Mouse (Mus musculus): Measurements from ENCODE around the gene Tomm22. TPM values are rescaled to one million over a fixed set of nuclear protein-coding genes. Genes with fewer than 3 reads are reported as not detected.
"Not testable (repeated sequence)": the region's sequence is repeated elsewhere in the genome, so short reads cannot be mapped to it uniquely, and the experiment has no call there.

Tomm22 gene
- polyA plus RNA-seq, 1 experiment: 129 TPM

DNA sequence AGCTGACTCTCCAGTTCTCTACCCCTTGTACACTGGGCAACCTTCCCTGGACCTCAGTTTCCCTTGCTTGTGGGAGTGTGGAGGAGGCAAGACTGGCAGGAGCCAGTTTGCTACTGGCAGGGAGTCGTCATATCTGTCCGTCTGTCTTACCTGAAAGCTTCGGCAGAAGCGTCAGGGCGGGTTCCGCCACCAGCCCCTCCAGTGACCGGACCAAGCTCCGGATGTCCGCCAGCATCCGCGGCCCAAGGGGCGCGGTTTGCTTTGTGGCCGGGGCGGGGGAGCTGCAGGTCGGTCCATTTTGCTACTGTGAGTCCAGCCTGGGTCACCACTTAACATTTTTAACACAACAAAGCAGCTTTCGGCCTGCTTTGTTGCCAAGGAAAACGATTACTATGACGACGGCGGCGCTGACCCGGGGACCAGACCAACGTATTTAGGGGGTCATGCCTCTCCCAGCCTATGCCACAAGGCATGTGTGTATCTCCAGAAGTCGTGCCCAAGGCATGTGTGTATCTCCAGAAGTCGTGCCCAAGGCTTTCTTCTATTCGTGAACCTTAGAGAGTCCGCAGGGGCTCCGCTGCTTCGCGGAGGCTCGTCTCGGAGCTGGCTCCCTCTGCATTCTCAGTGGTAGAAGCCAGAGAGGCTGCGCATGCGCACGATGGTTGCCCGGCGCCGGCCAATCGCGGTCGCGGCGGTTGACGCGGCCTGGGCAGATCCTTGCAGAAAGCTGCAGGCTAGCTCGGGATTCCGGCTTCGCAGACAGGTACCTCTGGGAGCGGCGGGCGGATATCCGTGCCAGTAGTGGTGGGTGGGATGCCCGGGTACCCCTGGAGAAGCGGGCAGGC, 11.9 kb upstream of the Tomm22 start, which contains the start of the genes Fam227a and Cby1:
Fam227a (minus strand) TSS at position 426 of the 845 bp plus-strand sequence.
Cby1 (plus strand) TSS at position 669 of the 845 bp plus-strand sequence.
- Histone ChIP-seq H3K4me1 (ENCODE audit: control insufficient read depth, insufficient read depth, low read length) (peaks cover 4% of the 10 kb centered on the region; the same call in 1 of the 2 replicates), H3K27ac (ENCODE audit: insufficient read depth, low read depth, low read length) (peak within 1 kb of the TSS; percentile 79), H3K4me3 (ENCODE audit: insufficient read depth, low read length) (peak within 1 kb of the TSS; percentile 67)
- no peak for TF ChIP-seq CTCF (IDR thresholded peaks at IDR 0.05; ENCODE audit: low read depth, low read length)
- 0 out of 2 replicates have a peak, but pooled peaks have one; percentile 20 for TF ChIP-seq POLR2A (IDR thresholded peaks at IDR 0.05; ENCODE audit: borderline replicate concordance, low read depth, low read length)

DNA sequence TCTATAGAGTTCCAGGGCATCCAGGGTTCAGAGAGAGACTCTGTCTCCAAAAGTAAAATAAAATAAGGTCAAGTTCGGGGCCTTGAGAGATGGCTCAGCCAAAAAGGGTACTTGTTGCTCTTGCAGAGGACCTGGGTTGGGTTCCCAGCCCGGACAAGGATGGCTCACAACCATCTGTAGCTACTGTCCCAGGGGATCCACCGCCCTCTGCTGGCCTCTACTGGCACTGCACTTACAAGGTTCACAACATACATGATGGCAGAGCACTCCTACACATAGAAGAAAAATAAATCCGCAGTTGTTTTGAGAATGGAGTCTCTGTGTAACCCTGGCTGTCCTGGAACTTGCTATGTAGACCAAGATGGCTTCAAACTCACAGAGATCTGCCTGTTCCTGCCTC, 8.8 kb upstream of the Tomm22 start:
- Histone ChIP-seq H3K27ac (ENCODE audit: insufficient read depth, low read depth, low read length) (no peak overlapping the region), H3K4me1 (ENCODE audit: control insufficient read depth, insufficient read depth, low read length) (peaks cover 4% of the 10 kb centered on the region; the same call in 1 of the 2 replicates), H3K4me3 (ENCODE audit: insufficient read depth, low read length) (no peak overlapping the region)
- TF ChIP-seq POLR2A (IDR thresholded peaks at IDR 0.05; ENCODE audit: borderline replicate concordance, low read depth, low read length) (no peak), CTCF (IDR thresholded peaks at IDR 0.05; ENCODE audit: low read depth, low read length) (peak; percentile 45)

DNA sequence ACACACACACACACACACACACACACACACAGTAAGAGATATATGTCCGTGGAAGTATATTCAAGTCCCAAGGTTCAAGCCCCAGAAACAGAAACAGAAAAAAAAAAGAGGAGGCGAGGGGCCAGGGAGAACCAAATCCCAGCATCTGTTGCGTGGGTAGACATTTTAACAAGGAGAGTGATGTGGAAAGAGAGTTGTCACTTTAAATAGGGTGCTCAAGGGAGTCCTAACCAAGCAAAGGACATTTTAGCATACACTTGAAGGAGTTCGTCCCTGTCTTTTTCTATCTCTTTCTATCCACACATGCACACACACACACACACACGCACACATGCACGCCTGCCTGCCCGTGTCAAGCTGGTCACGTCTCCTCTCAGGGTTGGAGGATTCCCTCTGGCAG, 6.0 kb upstream of the Tomm22 start:
- no peak overlapping the region for H3K27ac ChIP-seq (ENCODE audit: insufficient read depth, low read depth, low read length)
- peaks cover 2% of the 10 kb centered on the region for H3K4me1 ChIP-seq (ENCODE audit: control insufficient read depth, insufficient read depth, low read length)
- TF ChIP-seq CTCF (IDR thresholded peaks at IDR 0.05; ENCODE audit: low read depth, low read length) (no peak), POLR2A (IDR thresholded peaks at IDR 0.05; ENCODE audit: borderline replicate concordance, low read depth, low read length) (no peak)
- H3K4me3 ChIP-seq (ENCODE audit: insufficient read depth, low read length): no peak overlapping the region

DNA sequence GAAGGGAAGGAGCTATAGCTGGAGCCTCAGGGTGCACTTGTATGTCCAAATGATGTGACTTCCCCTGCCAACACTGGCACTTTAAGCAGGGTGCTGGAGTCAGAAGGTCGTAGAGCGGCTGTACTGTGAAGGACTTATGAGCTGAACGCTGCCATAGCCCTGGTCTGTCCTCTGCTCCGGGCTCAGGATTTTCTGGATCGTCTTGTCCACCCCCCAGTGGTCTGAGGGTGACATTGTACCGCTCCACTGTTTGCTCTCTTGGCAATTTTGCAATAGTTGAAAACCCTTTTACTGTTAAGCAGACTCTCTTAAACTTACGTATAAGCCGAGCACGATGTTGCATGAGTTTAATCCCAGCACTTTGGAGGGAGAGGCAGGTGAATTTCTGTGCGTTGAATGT, 1.5 kb upstream of the Tomm22 start:
- no peak overlapping the region for H3K27ac ChIP-seq (ENCODE audit: insufficient read depth, low read depth, low read length)
- TF ChIP-seq POLR2A (IDR thresholded peaks at IDR 0.05; ENCODE audit: borderline replicate concordance, low read depth, low read length): no peak
- no peak for TF ChIP-seq CTCF (IDR thresholded peaks at IDR 0.05; ENCODE audit: low read depth, low read length)

DNA sequence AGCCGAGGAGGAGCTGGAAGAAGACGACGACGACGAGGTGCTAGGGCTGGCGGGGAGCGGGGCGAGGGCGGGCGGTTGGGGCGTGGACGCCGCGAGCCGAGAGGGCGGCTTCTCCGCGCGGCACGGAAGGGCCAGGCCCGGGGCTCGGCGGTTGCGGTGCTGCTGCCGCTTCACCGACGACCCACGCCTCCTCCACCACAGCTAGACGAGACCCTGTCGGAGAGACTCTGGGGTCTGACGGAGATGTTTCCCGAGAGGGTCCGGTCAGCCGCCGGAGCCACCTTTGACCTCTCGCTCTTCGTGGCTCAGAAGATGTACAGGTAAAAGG, 275 bp downstream of the Tomm22 start:
- Histone ChIP-seq H3K4me1 (ENCODE audit: control insufficient read depth, insufficient read depth, low read length) (peaks cover 2% of the 10 kb centered on the region), H3K27ac (ENCODE audit: insufficient read depth, low read depth, low read length) (no peak overlapping the region), H3K4me3 (ENCODE audit: insufficient read depth, low read length) (peak overlapping the region; percentile 92)
- TF ChIP-seq POLR2A (IDR thresholded peaks at IDR 0.05; ENCODE audit: borderline replicate concordance, low read depth, low read length): no peak
- TF ChIP-seq CTCF (IDR thresholded peaks at IDR 0.05; ENCODE audit: low read depth, low read length): no peak

More for the DNA sequence above, 1.5 kb upstream of the Tomm22 start:
- no peak overlapping the region for H3K4me3 ChIP-seq (ENCODE audit: insufficient read depth, low read length)
- peaks cover 2% of the 10 kb centered on the region for H3K4me1 ChIP-seq (ENCODE audit: control insufficient read depth, insufficient read depth, low read length)

DNA sequence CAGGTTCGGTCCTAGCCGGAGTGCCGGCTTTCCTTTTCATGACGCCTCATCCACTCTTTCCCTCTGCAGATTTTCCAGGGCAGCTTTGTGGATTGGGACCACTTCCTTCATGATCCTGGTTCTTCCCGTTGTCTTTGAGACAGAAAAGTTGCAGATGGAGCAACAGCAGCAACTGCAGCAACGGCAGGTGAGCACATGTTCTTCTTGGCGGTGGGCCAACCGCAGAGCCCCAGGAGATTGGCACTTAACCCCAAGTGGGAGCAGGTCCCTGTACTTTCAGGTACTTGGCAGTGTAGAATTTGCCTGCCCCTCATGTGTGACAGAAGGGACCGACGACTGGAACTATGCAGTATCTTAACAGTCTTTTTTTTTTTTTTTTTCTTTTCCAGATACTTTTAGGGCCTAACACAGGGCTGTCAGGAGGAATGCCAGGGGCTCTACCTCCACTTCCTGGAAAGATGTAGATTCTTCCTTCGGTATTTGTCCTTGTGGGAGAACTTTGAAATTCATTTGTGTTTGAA, 1.2 kb downstream of the Tomm22 start:
- H3K4me1 ChIP-seq (ENCODE audit: control insufficient read depth, insufficient read depth, low read length); H3K27ac ChIP-seq (ENCODE audit: insufficient read depth, low read depth, low read length): not testable (repeated sequence)
- peak overlapping the region; percentile 92 for H3K4me3 ChIP-seq (ENCODE audit: insufficient read depth, low read length)

DNA sequence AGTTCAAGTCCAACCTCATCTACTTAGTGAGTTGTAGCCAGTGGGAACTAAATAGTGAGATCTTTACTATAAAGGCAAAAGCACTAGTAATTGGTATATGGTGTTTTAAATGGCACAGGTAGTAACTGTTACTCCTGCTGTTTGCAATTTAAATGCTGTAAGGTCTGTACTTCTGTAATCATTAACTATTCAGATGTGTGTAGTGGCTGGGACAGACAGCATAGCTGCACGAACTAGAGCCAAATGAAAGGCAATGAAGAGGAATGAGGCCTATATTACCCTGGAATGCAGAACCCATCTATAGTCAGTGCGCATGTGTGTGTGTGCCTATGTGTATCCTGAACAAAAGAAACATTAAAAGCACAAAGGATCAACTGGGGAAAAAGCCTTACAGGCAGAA, 7.3 kb downstream of the Tomm22 start:
- H3K4me1 ChIP-seq (ENCODE audit: control insufficient read depth, insufficient read depth, low read length): peaks cover 15% of the 10 kb centered on the region
- no peak overlapping the region for H3K27ac ChIP-seq (ENCODE audit: insufficient read depth, low read depth, low read length)
- TF ChIP-seq POLR2A (IDR thresholded peaks at IDR 0.05; ENCODE audit: borderline replicate concordance, low read depth, low read length): no peak
- TF ChIP-seq CTCF (IDR thresholded peaks at IDR 0.05; ENCODE audit: low read depth, low read length): no peak
- no peak overlapping the region for H3K4me3 ChIP-seq (ENCODE audit: insufficient read depth, low read length)

DNA sequence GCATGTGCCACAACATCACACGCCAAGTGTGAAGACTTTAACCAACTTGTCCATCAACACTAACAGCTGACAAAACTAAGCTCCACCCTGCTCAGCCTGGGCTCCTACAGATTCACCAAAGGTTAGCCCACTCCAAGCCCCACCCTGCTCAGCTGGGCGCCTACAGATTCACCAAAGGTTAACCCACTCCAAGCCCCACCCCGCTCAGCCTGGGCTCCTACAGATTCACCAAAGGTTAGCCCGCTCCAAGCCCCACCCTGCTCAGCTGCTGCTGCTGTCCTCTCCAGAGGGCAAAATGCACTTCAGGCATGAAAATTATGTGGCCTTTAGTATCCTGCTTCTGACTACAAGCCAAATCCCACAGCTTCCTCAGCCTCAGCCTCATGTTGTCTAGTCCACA, 11.3 kb downstream of the Tomm22 start:
- Histone ChIP-seq H3K4me1 (ENCODE audit: control insufficient read depth, insufficient read depth, low read length) (peaks cover 33% of the 10 kb centered on the region), H3K27ac (ENCODE audit: insufficient read depth, low read depth, low read length) (no peak overlapping the region), H3K4me3 (ENCODE audit: insufficient read depth, low read length) (no peak overlapping the region)
- TF ChIP-seq CTCF (IDR thresholded peaks at IDR 0.05; ENCODE audit: low read depth, low read length): no peak
- TF ChIP-seq POLR2A (IDR thresholded peaks at IDR 0.05; ENCODE audit: borderline replicate concordance, low read depth, low read length): no peak

DNA sequence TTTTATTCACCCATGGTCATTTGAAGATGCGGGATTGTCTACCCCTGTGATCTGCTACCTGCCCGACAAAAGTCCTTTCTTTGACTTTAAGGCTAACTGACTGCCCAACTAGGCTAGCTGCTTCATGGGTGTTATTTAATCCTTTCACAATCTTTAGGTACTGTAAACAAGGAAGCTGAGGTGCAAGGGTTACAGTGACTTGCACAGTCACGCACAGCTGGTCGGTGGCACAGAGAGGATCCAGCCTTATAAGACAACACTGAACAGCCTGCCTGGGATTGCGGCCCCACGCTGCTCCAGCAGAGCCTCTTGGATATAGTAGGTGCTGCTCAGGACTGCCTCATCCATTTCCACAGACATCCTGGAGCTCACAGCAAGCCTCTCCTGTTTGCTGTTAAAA, 12.5 kb downstream of the Tomm22 start:
- Histone ChIP-seq H3K27ac (ENCODE audit: insufficient read depth, low read depth, low read length) (no peak overlapping the region), H3K4me1 (ENCODE audit: control insufficient read depth, insufficient read depth, low read length) (peaks cover 33% of the 10 kb centered on the region), H3K4me3 (ENCODE audit: insufficient read depth, low read length) (no peak overlapping the region)
- TF ChIP-seq CTCF (IDR thresholded peaks at IDR 0.05; ENCODE audit: low read depth, low read length): no peak
- no peak for TF ChIP-seq POLR2A (IDR thresholded peaks at IDR 0.05; ENCODE audit: borderline replicate concordance, low read depth, low read length)

DNA sequence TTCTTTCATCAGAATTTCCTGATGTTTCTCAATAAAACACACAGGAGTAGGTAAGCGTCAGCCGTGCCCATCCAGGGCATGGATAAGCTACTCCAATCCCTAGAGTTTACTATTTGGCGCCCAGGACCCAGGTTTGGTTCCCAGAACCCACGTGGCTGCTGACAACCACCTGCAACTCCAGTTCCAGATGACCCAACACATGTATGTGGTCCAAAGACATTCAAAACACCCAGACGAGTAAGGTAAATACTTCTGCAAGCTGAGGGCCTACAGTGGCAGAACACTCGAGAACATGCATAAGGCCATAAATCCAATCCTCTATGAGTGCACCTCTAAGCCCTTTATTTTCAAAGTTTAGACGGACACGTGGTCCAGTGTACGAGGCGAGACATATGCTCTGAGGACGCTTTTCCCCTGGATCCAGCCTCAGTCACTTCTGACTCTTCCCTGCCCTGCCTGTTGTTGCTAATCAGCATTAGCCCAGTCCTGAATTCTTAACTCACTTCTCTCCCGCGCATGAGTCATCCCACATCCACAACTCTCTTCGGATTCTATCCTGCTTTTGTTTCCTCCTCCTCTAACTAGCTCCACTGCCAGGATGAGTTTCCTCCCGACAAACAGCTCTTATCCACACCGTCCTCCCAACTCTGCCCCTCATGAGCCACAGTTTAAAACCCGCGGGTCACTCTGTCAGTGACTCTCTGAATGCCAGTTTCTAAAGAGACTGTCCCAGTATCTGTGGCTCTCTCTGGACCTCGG, 13.2 kb downstream of the Tomm22 start:
- TF ChIP-seq POLR2A (IDR thresholded peaks at IDR 0.05; ENCODE audit: borderline replicate concordance, low read depth, low read length) (no peak), CTCF (IDR thresholded peaks at IDR 0.05; ENCODE audit: low read depth, low read length) (no peak)
- H3K4me3 ChIP-seq (ENCODE audit: insufficient read depth, low read length): peak overlapping the region; percentile 99
- peaks cover 33% of the 10 kb centered on the region for H3K4me1 ChIP-seq (ENCODE audit: control insufficient read depth, insufficient read depth, low read length)
- no peak overlapping the region for H3K27ac ChIP-seq (ENCODE audit: insufficient read depth, low read depth, low read length)

All from bone marrow macrophage, adult 2 months (primary cell).